Mouse (Mus musculus) frontal cortex, postnatal 14 days (tissue): ENCODE data around the gene Pramef20.
"Not testable (repeated sequence)": the region's sequence is repeated elsewhere in the genome, so short reads cannot be mapped to it uniquely, and the experiment has no call there.

Experiments used
- DNase-seq, 2 experiments: peaks; one replicate each; pipeline ENCODE4 v3.0.0; 2022; ENCODE audit warnings: low spot score in 2 of 2

Gene Pramef20

DNA sequence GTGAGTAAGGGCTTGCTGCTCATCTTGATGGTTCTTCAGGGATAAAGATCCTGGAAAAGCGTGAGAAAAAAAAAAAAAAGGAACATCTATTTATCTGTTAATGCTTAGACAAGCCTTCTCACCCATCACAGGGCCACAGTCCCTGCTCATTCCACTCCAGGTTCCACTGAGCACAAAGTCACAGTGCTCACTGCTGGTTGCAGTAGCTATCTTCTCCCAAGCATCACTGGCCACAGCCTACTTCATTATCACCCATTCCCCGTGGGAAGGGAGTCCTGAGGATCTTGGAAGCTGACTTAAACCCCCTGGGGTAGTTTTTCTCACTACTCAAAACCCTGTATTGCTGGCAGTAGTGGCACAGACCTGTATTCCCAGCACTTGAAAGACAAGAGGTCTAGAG, at the start of gene Pramef20:
Pramef20 (minus strand) TSS at position 23 of the 400 bp plus-strand sequence.
- DNase-seq = no peak

DNA sequence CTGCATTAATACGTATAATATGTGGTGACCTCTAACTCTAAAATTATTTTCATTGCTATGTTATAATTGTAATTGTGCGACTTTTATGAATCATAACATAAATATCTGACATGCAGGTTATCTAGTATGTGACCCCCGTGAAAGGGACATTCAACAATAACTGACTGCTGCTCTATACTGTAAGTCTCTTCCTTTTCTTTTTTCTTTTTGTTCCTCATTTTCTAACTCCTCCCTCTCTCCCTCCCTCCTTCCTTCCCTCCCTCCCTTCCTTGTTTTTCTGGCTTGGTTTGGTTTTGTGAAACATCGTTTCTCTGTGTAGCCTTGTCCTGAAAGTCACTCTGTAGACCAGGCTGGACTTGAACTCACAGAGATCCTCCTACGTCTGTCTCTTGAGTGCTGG, 46.9 kb upstream of the Pramef20 start:
- DNase-seq = no peak

DNA sequence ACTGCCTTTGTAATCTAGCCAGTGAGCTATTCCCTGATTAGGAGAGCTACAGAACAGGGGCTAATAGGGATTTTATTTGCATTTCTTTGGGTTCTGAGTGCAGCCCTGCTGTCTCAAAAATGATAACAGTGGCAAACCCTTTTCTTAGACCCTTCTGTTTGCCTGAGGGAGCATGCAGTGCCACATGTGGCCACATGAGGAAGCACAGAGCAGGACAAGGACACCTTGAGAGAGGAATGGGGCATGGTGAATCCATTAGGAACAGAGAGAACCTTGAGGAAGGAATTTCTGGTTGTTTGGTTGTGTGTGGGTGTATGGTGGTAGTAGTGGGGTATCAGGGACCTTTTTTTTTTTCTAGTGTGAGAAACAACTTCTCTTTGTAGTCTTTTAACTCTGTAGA, 42.9 kb upstream of the Pramef20 start:
- no peak for DNase-seq

DNA sequence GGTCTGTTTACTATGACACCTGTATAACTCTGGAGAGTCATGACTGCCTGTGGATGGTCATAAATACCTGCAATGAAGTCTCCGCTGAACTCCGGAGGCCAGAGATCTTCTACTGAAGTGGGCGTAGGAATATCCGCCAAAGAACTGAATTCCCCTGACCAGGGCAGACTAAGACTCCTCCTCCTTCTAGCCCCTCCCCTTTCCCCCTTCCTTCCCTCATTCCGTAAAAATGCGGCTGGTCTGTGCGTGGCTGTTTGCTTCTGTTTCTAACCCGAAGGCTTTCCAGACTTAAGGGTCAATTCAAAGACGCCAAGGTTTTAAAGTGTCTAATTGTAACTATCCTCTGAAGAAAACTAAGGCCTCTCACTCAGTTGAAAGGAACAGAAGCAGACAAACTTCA, 30.6 kb upstream of the Pramef20 start, which contains the start of gene Pramef12:
Pramef12 (minus strand) TSS at position 175 of the 400 bp plus-strand sequence.
- DNase-seq = no peak

DNA sequence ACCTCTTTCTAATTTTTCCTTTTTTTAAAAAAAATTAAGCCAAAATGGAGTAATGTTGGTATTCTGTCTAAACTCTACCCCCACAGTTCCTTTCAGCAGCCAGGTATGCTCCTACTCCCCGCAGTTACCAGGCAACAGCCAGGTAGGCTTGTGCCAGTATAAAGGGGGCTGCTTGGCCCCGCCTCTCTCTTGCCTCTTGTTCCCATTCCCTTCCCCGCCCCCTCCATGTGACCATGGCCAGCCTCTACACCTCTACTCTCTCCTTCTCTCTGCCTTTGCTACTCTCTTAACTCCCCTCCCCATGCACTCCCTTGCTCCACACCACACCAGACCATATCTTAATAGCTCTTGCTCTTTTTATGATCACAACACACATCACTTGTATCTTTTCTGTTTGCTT, 28.5 kb upstream of the Pramef20 start:
- no peak for DNase-seq

DNA sequence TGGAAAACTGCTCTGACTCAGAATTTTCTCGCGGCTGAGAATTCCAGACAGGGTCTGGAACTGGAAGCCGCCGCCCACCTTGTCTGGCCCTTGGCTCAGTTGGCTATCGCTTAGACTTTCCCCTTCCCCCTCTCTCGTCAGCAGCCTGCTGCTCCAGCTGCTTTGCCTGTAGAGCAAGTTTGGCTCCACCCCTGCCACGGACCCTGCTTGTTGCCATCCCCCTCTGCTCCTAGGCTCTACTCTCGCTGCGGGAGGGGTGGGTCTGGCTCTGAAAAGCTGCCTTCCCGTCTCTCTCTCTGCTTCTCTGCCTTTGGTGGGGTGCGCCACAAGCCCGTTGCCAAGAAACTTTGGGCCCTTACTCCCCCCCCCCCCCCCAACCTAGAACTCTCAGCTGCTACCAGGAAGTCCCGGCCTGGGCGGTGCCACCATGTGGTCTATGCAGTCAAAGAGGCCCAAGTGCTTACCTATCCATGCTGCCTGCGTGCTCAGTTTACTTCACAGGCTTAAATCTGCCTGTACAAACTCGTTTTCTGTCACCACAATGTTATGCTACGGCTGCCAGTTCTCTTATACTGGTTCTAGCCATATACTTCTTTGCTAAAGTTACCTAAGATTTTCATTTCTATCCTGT, 26.8 kb upstream of the Pramef20 start:
- DNase-seq = no peak

DNA sequence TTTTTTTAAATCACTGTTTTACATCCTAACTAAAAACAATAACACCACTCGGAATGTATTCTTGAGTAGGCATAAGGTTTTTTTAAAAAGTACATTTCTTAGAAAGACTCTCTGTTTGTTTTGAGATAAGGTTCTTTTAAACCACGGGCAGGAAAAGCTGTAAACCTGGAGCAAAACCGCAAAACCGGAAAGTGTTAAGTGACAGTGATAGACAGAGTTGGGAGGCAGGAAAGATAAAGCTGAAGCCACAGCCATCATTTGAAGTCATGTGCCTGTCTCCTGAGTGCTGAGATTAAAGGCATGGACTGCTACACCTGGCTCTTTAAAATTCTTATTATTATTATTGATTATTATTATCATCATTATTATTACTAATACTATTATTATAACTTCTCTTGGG, 25.0 kb upstream of the Pramef20 start:
- DNase-seq = no peak

DNA sequence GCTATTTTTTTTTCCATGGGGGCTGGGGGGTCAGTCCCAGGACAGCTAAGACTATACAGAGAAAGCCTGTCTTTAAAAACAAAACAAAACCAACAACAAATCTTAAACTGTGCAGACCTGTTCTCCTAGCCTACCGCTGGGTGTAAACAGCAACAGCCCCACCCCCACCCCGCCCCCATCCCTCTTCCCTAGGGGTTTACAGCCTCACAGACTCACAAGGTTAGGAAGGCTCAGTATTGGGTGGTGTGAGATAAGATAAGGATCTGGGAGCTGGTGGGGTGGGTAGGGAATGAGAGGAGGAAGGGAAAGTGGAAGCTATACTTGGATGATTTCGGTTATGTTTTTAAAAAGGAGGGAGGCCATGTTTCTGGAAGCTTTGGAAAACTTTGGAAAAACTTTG, 18.6 kb upstream of the Pramef20 start:
- DNase-seq = no peak

DNA sequence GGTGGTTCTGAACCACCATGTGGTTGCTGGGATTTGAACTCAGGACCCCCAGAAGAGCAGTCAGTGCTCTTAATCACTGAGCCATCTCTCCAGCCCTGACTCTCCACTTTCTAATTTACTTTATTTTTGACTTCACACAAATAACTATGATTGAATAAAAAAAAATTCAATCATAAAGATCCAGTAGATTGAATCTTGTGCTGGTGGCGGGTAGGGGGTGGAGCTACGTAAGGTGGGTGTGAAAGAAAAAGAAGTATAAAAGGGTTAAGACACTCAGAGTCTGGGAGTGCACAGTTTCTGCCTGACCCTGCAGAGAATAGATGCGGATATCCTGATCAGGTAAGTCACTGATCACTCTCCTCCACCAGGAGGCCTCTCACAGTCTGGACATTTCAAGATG, 20.1 kb downstream of the Pramef20 start, which contains the start of gene Gm13119:
Gm13119 (plus strand) TSS at position 301 of the 400 bp plus-strand sequence.
- DNase-seq = not testable (repeated sequence)

DNA sequence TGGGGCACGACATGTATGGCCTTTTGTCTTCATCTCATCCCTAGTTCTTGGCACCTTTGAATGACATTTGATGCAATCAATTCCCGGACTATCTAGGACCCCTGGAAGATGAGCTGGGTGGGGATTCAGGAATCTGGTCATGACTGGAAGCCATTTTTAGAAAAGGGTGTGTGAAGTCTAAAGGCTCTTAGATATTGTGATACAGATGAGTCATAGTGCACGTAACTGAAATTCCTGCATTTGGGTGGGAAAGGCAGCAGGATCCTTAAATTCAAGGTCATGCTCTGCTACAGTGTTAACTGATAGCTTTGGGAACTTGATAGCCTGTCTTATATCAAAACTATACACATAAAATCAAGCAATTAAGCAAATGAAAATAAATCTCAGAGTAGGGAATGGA, 41.9 kb downstream of the Pramef20 start:
- not testable (repeated sequence) for DNase-seq

DNA sequence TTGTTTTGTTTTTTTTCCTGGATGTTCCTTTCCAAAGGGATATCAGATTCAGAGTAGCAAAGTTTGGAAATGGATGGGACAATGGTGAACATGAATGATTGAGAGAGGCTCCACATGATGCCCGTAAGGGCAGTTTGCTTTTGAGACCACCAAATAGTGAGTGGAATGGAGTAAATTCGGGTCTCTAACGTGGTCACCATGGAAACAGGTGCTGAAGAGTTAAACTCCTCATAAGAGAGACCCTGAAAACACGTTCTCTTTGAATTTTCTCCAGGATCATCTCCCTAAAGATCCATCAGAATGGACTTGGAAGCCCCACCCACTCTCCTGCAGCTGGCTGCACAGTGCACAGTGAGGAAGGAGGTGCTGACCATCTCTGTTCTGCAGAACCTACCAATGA, 47.8 kb downstream of the Pramef20 start, which contains the start of gene Gm13128:
Gm13128 (plus strand) TSS at position 301 of the 400 bp plus-strand sequence.
- DNase-seq = not testable (repeated sequence)
